Mouse (Mus musculus): ENCODE data around the gene Leng8.
"Not testable (repeated sequence)": the region's sequence is repeated elsewhere in the genome, so short reads cannot be mapped to it uniquely, and the experiment has no call there.

The Leng8 gene

DNA sequence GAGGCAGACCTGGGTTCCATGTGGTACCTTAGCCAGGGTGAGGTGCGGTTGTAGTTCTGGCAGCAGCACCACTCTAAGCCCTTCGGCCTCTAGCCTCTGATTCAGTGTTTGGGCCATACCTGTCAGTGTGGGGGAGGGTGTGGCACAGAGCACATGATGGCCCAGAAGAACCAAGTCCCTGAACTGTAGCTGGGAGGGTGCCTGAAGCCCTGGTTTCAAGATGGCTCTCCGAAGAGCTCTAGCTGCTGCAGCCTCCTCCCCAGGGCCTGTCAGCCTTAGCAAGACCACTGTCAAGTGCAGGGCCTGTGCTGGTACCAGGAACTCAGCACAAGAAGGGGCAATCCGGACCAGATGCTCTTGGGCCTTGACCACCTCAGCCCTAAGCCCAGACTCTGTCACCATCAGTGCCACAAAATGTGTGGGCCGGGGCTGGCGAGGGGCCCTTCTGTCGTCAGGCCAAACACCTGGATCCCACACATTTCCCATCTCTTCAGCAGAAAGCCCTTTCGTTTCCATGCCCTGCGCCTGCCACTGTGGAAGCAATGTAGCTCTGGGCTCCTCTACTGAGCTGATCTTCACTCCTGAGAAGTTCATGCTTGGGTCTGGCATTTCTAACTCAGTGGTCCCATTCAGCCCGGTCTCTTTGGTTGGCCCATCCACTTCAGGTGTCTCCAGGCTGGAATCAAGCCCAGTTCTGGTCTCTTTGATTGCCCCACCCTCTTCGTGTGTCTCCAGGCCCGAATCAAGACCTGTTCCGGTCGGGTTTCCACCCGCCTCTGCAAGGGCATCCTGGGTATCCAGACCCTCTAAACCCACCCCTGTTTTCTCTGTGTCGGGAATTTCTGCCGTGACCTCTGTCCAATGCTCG, 11.7 kb downstream of the Leng8 start:
- no peak for DNase-seq (ENCODE audit: low spot score)

DNA sequence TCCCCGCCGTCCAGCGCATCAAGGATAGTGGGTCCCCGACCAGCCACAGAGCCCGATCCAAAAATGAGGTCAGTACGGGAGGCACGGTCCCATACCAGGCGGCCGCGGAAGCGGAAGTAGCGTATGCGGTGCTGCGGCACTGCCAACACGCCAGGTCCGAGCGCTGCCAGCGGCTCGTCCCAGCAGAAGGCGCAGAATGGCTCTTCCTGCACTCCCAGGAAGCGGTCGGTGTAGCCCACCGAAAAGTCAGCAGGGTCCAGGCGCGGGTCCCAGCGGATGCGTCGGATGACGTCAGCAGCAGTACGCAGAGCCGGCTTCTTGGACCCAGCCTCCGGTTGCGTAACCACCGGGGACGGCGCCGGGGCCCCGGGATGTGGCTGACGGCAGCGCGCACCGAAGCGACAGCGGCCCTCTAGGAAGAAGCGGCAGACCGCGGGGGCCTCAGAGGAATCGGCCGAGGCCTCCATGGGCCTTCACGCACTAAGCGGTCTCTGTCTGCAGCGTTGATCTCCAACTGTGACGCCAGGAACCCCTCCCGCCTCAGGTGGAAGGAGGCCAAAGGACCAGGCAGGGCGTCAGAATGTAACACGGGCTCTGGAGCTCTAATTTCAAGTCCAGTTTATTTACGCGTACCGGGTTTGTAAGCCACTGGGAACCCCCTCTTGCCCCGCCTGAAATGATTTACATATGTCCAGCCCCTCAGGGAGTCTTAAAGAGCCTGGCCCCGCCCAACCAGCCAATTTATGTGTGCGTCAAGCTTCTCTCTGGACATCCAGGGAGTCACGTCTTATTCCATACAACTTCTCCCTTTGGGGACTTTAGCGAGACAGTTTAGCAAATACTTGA, 12.6 kb downstream of the Leng8 start:
- peak; percentile 72 for DNase-seq (ENCODE audit: low spot score)

DNA sequence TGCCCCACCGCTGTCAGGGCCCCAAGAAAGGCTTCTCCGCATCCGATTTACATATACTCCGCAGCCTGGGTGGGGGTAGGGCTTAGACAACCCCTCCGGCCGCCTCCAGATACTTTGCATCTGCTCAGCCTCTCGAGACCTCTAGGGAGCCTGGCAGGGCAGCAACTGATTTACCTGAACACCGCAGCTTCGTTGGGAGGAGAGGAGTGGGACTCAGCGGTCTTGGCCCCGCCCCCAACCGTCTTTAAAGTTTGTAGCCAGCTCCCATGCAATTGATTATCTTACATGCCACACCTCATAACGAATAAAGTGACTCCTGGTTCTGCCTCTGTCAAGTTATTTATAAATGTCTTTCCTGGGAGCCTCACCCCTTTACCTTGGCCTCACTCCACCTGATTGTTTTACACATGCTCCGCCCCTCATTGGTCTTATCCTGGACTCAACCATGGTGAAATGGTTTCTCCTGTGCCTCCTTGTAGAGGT, 13.3 kb downstream of the Leng8 start, which contains the start of gene Leng9:
Gene Leng9 (minus strand): TSS at position 316 of the 483 bp plus-strand sequence.
- no peak for DNase-seq (ENCODE audit: low spot score)

DNA sequence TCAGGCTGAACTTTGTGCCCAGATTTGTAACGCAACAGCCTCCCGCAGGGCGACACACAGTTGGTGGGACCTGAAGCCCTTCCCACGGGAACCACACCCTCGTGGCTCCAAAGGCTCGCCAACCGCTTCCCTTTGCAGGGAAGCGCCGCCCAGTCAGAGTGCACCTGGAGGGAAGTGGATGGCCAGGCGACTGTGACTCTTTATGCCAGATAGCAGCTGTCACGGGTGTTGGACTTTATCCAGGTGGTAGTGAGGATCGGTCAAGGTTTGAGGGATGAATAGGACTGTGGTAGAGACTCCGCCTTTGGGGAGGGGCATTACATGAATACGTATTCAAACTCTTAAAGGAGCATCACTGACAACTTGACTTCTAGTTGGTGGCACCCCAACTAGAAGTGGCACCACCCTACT, 14.0 kb downstream of the Leng8 start:
- DNase-seq (ENCODE audit: low spot score): no peak

GRCm38 (mm10) chr7:4151241-4151640, 14.4 kb downstream of the Leng8 start:
- no peak for DNase-seq (ENCODE audit: low spot score)

- no peak for DNase-seq (ENCODE audit: low spot score)
These were observed 17.5 kb downstream of the Leng8 start for GRCm38 (mm10) chr7:4154356-4154755.

DNA sequence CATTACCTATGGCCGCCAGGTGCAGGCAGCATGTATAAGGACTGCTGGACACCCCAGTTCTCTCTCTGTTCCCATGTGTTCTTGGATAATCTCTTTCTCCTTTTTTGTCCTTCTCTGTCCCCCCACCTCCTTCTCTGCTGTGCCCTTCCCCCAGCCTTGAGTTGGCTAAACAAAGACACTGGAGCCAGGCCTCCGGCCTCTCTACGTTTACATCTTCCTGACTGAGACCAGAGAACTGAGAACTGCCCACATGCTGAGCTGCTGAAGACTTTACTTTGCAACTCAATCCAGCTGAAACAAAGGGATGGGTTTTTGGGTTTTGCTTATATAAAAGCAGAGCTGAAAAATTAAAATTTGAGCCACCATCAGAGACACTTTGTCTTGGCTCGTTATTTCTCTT, 18.1 kb downstream of the Leng8 start:
- no peak for DNase-seq (ENCODE audit: low spot score)

DNA sequence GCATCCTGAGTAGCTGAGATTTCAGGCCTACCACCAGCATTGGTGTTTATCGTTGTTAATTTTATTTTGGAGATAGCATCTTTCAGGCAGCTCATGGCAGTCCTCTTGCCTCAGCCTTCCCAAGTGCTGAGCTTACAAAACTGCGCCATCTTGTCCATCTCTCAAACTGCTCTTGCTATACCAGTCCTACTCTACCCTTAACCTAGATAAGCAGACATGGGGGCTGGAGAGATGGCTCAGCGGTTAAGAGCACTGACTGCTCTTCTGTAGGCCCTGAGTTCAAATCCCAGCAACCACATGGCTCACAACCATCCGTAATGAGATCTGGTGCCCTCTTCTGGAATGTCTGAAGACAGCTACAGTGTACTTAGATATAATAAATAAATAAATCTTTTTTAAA, 24.8 kb downstream of the Leng8 start:
- not testable (repeated sequence) for DNase-seq (ENCODE audit: low spot score)

DNA sequence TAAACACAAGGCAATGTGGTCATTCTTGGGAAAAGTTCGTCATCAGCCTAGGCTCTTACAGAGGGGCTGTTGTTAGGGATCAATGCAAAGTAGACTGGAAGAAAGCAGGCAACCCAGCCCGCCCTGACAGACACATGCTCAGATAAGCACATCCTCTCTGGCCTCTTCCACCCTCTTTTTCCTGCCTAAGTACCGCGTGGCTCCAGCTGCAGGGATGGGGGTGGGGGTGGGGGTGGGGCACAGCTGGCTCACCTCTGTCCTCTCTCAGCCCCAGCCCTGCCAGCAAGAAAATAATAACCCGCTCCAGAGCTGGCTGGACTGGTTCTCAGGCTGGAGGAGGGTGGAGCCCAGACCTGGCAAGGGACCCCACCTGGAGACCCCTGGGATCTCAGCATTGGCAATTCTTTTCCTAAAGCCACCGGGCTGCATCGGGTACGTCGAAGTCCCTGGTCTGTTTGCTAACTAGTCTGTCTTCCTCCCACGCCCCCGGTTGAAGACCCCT, 26.8 kb downstream of the Leng8 start:
- DNase-seq (ENCODE audit: low spot score): no peak

GRCm38 (mm10) chr7:4164090-4164910, 27.5 kb downstream of the Leng8 start, which contains the start of gene Cdc42ep5:
TSS of gene Cdc42ep5 (minus strand) at chr7:4164860.
- no peak for DNase-seq (ENCODE audit: low spot score)

GRCm38 (mm10) chr7:4165286-4165685, 28.4 kb downstream of the Leng8 start:
- DNase-seq (ENCODE audit: low spot score): no peak

- DNase-seq (ENCODE audit: low spot score): no peak
These were observed 30.3 kb downstream of the Leng8 start for GRCm38 (mm10) chr7:4167098-4167497.

- DNase-seq (ENCODE audit: low spot score): no peak
These were observed 33.5 kb downstream of the Leng8 start for GRCm38 (mm10) chr7:4170193-4170938.

DNA sequence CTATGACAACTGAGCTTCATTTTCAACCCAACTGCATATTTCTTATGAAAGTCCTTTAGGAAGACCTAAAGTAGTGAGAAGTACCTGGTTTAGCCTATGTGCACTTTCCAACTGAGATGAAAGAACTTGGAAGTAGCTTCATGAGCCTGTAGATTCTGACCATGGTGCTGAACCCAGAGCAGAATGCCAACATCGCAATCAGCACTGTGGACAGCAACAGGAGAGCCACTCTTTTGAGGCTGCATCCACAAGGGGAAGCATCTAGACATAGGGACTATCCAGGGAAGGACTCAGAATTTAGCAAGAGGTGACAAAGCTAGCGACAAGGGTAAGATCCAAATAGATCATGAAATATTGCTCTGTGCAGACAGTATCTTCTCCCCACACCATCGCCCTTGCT, 41.6 kb downstream of the Leng8 start:
- no peak for DNase-seq (ENCODE audit: low spot score)
